Mouse (Mus musculus) heart, adult 18-20 months (tissue): ENCODE results near the gene Smim9. TPM values are rescaled to one million over a fixed set of nuclear protein-coding genes. Genes with fewer than 3 reads are reported as not detected.

ENCODE experiments used
- total RNA-seq, 2 experiments: library from RNA; stranded (reverse); gene quantifications; 2 replicates each; pipeline ENCODE4 v1.2.3; 2021

Smim9 gene
- total RNA-seq, 2 experiments from 2014 or later = not detected

Other genes with a start within 250 kb of the Smim9 start
- 1 to 10 TPM; 1.1 to 1.4 TPM for gene Gab3, start 78.3 kb downstream of the Smim9 start, total RNA-seq
- gene Dkc1, start 67.9 kb downstream of the Smim9 start, total RNA-seq = 10 to 100 TPM; 17.1 to 23.3 TPM
- gene Mpp1, start 32.8 kb downstream of the Smim9 start, total RNA-seq = 10 to 100 TPM in 1 of 2 experiments, 1 to 10 TPM in 1; 9.4 to 11.8 TPM
- 100 to 1,000 TPM; 150 to 179 TPM for gene Fundc2, start 218.6 kb upstream of the Smim9 start, total RNA-seq
- gene F8, start 218.8 kb upstream of the Smim9 start, total RNA-seq = 1 to 10 TPM; 1.6 to 2.3 TPM